Mouse (Mus musculus) kidney, postnatal 25 days (tissue): ENCODE data around the gene Cisd3.
A peak's percentile ranks its signal among the peaks of the same experiment; 100 is the strongest.

Source experiments
- DNase-seq, 2 experiments: peaks; one replicate each; pipeline ENCODE4 v3.0.0; 2021; ENCODE audit warnings: mixed read lengths in 2 of 2

The Cisd3 gene

DNA sequence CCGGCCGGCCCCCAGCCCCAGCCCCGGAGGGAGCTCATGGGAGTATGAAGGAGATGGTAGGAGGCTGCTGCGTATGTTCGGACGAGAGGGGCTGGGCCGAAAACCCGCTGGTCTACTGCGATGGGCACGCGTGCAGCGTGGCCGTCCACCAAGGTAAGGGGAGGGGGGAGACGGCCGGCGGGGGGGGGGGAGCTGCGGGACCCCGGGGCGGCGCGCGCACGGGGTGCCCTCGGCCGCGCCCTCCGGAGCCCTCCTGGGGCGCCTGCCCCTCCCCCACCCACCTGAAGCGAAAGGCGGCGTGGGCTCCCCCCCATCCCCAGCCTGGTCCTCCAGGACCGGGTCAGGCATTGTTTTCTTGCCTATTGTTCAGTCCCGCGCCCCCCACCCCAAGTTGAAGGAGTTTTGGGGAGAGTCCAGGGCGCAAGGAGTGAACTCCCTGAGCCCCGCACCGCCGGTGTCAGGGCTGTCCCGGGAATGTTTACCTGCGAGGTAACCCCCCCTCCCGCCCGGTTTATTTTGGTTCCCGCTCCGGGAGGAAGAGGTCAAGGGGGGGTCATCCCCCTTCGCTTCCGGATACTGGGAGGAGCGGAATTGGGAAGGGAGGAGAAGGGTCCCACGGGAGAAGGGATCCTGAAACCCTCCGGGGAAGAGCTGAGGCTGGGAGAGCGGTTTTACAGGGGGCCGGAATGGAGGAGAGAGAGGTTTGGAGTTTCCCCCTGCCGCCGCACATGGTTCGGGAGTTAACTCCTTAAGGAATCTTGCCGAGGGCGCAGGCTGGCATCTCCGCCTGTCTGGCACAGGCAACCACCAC, 21.9 kb upstream of the Cisd3 start:
- DNase-seq: peak; percentile 72 to 78

DNA sequence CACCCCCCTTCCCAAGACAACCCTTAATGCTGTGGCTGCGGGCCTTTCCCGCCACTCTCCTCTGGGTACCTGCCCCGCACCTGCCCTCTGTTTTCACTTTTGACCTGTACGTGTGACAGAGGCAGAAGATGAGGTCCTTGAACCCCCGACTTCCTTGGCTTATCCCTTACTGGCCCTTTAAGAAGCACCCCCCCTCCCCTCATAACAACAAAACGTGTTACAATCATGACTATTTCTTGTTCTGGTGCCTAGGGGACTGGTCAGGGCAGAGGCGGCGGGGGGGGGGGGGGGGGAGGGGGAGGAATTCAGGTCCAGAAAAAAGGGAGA, 21.3 kb upstream of the Cisd3 start:
- DNase-seq: no peak

DNA sequence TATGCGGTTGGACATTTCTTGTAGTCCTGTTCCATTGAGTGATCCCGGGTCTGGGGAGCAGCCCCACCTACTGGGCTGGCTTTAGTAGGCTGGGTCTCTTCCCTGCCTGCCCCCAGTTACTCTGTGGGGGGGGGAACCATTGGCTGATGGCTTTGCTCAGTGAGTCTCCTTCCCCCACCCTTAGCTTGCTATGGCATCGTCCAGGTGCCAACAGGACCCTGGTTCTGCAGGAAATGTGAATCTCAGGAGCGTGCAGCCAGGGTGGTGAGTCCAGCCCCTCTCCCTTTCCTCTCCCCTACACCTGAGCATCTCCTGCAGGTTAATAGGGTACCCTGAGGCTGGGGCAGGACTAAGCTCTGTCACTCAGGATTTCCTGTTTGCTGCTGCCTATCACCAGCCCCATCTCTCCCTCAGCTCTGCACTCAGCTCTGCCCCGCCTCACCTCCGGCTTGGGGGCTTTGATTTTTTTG, 20.8 kb upstream of the Cisd3 start:
- DNase-seq: peak in 1 of 2 experiments; percentile 35

DNA sequence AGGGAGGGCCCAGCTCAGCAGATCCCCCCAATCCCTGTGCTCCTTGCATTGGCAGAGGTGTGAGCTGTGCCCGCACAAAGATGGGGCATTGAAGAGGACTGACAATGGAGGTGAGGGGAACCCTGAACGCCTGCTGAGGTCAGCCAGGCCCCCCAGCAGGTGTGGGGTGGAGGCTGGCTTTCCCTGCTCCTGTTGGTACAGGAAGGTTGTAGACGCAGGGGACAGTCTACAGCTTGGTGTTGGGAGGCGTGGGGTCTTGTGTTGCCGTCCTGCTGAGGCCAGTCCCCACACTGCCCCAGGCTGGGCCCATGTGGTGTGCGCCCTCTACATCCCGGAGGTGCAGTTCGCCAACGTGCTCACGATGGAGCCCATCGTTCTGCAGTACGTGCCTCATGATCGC, 20.2 kb upstream of the Cisd3 start:
- DNase-seq: peak in 1 of 2 experiments; percentile 36

DNA sequence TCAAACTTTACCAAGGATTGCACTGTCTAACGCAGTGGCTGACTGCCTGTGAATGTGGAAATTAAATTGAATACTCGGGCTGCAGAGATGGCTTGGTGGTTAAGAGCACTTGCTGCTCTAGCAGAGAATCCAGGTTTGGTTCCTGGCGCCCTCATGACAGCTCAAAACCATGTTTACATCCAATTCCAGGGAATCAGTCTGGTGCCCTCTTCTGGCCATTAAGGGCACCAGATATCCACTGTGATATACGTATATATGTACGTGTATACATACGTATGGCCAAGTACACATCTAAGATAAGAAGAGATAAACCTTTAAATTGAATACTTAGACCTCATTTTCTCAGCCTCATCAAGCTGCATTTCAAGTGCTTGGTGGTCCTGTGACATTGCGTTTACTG, 19.4 kb upstream of the Cisd3 start:
- no peak for DNase-seq

DNA sequence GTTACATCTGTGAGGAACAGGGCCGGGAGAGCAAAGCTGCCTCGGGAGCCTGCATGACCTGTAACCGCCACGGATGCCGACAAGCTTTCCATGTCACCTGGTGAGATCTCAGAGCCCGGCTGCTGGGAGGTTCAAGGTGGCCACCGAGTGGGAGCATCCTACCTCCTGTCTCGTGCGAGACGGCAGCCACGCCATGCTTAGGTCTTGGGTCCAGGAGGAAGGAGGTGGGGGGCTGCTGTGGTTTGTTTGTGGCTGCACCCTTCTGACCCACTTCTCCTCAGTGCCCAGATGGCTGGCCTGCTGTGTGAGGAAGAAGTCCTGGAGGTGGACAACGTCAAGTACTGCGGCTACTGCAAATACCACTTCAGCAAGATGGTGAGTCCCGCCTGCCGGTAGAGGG, 18.8 kb upstream of the Cisd3 start:
- peak in 1 of 2 experiments; percentile 31 for DNase-seq

DNA sequence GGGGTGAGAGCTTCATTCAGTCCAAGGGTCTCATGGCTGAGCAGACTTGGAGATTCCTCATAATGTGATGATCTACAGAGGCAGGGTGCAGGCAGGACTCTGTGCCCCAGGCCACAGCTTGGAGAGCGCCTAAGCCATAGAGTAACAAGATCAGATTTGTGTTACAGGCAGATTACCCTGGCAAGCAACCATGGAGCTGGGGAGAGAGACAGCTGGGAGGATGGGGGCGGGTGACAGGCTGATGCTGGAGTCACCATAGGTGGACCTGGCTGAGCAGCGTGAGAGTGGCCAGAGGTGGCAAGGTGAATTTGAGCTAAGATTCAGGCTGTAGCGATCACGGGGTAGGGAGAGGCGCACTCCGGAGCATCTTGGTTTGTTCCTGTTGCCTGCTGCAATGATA, 17.5 kb upstream of the Cisd3 start:
- DNase-seq: no peak

DNA sequence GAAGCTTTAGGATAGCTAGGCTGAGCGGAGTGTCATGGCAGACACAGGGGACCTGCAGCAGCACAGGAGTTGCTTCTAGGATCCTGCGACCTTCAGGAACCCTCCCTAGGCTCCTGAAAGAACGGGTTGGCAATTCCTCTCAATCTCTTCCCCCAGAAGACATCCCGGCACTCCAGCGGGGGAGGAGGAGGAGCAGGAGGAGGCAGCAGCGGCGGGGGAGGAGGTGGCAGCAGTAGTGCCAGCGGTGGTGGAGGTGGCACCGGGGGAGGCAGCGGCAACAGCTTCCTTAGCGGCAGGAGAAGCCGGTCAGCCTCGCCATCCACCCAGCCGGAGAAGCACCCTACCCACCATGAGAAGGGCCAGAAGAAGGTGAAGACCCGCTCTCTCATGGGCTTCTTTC, 16.4 kb upstream of the Cisd3 start:
- DNase-seq: peak in 1 of 2 experiments; percentile 52

DNA sequence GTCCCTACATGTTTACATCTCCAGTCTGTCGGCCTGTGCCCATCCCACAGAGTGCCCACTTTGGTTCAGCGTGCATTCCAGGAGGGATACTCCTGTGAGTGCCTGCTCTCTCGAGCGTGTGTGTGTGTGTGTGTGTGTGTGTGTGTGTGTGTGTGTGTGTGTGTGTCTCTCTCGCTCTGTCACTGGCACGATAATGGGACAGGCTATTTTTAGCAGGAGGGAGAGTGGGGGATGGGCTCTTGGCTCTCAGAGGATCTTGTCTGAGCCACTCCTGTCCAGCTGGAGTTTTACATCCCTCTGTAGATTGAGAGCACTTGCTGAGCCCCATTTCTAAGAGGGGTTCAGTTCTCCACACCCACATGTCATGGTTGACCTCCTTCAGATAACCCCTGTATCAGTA, 15.8 kb upstream of the Cisd3 start:
- DNase-seq: peak; percentile 70 to 80

DNA sequence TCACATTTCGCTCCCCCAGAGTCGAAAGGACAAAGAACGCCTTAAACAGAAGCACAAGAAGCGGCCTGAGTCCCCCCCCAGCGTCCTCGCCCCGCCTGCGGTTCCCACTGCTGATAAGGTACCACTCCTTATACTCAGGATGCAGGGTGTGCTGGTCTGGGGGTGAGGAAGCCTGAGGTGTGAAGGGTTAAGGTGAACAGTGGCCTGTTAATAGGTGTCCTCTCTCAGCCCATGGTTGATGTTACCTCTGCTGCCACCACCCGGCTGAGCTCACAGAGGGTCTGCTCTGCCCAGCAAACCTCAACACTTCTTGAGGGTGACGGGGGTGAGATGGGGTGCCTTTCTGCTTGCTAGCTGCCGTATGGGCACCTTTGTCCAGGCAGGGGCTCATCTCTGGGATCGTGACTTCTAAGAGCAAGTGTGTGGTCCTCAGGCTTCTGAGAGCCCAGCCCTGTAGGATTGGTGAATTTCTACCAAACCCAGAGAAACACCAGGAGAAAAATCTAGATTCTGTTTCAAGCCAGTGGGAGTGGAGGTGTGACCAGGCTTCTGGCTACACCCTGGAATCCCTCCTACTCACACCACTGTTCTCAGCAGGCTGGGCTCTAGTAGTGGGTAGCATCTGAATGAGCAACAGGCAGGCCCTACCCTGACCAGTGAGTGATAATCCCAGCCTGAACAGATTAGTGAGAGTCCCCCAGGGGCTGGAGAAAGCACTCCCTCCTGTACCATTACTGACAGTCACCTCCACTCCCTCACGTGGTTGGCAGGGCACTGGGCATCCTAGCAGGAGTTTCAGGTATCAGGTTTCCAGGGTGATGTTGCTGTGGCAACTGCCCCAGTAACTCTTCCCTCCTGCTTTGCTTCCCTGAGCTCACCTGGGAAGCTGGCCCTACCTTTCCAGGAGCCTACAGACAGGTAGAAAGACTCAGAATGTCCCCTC, 15.1 kb upstream of the Cisd3 start:
- DNase-seq: peak in 1 of 2 experiments; percentile 26

DNA sequence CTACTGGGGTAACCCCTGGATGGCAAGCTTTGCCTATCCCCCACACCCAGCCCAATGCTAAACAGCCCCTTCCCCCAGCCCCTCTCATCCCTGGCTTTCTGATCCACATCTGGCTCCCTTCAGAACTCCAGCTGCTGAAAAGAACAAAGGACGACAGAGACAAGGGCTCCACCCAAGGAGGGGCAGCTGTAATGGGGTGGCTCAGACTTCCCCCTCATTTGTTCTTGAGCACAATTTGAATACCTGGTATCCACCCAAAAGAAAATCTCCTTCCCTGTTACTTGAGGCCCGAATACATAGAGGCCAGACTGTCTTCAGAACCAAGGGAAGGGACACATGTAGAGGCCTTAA, 14.5 kb upstream of the Cisd3 start:
- DNase-seq: no peak

DNA sequence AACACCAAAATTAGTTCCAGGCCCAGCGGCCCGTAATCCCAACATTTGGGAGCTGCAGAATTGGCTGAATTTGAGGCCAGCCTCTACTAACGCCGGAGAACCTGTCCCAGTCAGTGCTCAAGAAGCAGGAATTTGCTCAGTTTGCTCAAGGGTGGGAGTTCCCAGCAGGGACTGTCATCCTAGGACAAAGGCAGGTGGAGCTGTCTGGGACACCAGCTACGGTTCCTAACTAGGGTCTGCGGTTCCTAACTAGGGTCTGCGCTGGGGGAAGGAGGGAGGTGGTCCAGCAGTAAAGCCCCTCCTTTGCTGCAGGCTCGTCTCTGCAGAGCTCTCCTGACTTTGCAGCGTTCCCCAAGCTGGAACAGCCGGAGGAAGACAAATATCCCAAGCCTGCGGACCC, 12.5 kb upstream of the Cisd3 start:
- no peak for DNase-seq

DNA sequence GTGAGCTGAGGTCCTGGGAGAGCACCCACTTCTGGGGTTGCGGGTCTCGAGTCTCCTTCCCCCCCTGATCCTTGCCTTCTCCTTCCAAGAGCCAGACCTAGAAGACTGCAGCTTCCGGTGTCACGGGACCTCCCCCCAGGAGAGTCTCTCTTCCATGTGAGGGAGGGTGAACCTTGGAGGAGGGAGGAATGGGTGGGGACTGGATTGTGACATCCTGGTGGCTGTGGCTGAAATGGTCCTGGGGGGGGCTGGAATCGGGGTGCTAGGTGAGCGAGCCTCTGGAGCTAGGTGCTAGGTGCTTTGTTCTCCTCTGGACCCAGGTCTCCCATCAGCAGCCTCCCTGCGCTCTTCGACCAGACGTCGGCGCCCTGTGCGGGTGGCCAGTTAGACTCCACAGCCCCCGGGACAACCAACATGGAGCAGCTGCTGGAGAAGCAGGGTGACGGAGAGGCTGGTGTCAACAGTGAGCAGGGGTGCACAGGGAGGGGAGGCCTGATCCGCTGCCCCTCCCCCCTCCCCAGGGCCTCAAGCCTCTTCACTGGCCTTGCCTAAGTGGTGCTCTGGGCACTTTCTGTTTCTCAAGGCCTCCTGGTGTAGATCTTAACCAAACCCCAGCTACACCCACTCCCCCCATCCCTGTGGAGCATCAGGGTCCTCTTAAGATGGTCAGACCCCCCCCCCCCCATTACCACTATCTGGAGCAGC, 9.4 kb upstream of the Cisd3 start:
- no peak for DNase-seq

DNA sequence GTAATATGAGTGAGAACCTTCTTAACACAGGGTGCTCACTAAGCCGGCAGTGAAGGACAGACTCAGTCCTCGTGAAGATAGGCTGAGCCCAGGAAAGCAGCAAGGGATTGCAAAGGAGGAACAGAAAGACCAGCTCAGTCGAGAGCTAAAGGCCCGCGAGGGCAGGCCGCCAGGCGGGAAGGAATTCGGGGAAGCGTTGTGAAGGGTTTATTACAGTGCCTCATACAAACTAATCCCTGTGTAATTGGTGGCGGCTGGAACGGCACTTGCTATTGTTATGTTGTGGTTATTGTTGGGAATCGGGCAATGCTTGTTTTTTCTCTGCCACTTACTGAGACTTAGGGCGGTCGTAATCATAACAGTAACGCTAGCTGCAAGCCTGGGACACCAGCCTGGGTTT, 8.2 kb upstream of the Cisd3 start:
- no peak for DNase-seq

DNA sequence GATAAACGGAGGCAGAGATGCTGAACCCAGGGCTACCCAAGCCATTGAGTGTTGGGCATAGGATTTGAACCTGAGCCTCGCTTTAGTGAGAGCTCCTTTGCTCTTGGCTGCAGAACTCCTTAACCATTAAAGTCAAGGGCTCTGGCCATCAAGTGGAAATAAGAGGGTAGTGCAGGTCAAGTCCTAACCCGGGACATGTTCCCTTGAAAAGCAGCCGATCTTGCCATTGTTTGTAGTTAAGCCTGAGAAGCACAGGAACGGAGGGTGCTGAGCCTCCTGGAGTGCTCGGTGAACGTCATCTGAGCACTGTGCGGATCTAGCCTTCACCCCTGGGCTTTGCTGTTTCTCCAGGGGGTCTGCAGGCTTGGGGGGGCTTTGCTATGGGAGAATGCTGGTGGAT, 7.8 kb upstream of the Cisd3 start:
- DNase-seq: no peak

DNA sequence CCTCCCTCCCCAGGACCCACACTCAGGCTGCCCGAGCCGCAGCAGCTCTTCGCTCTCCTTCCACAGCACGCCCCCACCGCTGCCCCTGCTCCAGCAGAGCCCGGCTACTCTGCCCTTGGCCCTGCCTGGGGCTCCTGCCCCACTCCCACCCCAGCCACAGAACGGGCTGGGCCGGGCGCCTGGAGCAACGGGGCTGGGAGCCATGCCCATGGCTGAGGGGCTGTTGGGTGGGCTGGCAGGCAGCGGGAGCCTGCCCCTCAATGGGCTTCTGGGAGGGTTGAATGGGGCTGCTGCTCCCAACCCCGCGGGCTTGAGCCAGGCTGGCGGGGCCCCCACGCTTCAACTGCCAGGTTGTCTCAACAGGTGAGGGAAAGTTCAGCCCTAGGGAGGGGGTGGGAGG, 7.3 kb upstream of the Cisd3 start:
- no peak for DNase-seq

DNA sequence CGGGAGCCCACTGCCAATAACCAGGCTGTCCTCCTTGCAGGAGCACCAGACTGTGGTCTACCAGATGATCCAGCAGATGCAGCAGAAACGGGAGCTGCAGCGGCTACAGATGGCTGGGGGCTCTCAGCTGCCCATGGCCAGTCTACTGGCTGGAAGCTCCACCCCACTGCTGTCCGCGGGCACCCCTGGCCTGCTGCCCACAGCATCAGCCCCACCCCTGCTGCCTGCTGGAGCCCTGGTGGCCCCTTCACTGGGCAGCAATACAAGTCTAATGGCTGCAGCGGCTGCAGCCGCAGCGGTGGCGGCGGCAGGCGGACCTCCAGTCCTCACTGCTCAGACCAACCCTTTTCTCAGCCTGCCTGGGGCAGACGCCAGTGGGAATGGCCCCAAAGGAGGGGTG, 5.2 kb upstream of the Cisd3 start:
- no peak for DNase-seq

DNA sequence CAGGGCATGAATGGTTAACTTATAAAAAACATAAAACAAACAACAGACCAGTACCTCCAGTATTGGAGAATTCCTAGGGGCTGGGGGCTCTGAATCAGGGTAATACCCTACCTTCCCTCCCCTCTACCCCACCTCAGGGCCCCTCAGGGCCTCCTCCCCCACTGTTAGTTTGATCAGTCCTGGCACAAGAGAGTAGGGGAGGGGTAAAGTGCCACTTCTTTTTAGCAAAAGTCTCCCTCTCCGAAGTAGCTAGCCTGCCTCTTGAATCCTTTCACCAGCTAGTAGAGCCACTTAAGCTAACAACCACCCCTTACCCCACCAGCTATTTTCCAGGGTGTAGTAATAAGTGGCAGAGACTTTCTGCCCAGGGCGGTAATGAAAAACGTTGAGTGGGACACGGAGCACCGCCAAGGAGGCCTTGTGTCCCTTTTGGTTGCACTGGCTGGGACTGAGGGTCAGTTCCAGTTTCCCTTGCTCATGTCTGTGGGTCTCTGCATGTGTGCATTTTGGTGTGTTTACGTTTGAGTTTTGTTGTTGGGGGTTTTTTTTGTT, 3.0 kb upstream of the Cisd3 start:
- DNase-seq: no peak

DNA sequence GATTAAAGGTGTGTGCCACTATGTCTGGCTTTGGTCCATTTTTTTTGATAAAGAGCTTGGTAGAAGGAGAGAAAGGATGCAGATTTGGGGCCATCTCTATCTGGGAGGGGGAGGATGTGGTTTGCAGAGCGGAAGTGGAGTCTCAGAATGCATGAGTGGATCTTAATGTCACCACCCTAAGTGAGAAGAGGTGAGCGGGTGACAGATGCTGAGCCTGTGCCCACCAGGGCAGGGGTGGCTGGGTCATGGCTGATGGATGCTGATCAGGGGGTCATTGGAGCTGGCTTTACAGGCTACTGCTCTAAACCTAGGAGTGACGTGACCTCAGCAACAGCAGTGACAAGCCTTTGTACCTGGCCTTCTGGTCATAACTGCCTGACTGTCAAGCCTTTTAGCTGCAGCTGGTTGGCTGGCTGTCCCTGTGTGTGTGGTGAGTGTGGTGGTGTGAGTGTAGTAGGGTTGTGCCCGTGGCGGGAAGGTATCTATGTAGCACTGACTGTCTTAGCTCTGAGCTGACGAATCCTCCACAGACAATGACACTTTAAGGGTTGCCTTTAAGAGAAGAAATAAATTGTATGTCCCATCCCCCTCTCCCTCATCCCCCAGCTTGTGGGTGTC, 1.5 kb upstream of the Cisd3 start:
- DNase-seq: no peak

DNA sequence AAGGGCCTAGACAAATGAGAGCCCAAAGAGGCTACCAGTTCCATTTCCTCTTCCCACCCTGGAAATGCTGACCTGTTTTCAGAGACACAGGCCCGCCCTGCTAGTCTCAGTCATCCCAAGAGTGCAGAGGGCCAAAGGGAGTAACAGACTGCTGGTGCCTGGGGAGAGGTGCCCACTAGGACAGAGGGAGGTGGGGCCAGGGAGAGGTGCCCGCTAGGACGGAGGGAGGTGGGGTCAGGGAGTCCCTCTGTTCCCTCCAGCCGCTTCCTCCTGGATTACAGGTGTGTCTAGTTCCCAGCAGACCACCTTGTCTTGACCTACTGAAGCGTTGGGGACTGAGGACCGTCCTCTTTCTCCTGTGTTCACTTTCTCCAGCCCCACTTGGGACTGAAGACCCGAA, 860 bp upstream of the Cisd3 start:
- DNase-seq: no peak

DNA sequence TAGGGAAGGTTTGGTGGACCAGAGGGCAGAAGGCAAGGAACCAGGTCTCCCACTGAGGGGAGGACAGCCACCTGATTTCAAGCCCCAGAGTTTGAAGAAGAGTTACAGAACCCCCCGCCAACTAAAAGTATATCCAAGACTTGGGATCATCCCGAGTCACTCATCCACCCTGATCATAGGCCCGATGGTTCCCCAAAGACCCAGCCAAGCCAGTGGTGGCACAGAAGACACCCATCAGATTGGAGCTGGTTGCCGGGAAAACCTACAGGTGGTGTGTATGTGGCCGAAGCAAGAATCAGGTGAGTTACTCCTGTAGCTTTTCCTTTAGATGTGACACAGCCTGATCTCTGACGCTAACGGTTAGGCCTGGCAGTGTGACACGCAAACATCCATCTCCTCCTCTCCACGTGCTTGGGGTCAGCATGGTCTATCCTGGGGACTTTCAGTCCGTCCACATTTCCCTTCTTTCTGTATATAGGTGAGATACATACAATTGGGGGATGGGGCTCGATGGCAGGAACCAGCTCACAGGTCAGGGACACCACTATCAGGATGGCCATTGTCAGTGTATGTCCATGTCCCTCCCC, 789 bp downstream of the Cisd3 start:
- DNase-seq: no peak

DNA sequence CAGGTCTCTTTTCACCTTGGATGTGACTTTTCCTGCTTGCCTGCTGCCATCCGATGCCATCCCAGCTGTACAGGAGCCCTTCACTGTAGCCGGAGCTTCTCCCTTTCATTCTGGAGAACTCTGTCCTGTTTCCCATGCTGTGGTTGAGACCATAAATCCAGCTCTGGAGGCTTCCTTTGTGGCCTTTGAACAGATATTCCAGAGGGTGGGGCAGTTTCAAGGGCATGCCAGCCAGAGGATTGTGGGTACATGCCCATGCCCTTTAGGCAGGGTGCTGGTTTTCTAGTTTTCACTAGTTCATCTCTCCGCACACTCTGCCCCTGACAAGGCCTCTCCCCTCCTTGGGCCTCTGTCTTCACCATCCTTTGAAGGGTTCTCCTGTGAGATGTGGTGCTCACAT, 1.4 kb downstream of the Cisd3 start:
- peak; percentile 41 to 77 for DNase-seq
